ENCODE assay signal across 10 mouse cellular contexts in the genomic region with DNA sequence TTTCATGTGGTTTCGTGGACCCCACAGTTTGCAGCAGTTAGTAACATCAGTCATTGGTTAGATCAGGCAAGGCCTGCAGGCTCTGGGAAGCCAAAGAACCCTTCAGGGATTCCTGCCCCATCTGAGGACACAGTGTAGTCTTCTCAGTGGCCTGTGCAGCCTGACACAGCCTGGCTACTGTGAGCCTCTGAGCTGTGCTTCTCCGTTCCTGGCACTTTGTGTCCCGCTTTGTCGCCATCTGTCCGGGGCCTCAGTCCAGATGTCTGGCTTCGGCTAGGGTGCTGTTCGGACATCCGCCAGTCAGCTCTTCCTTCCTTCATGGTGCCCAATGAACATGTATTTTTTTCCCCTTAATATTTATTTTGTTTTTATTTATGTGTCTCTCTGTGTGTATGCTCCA.
A peak's percentile ranks its signal among the peaks of the same experiment; 100 is the strongest.
DNase-seq lines count a peak whose midpoint lies in the region; ATAC-seq and TF ChIP-seq lines count a peak whose summit lies in the region.
"Had no signal": no experiment of that assay in that cellular context is flagged by ENCODE, and none has a peak within 500 bp of the region (broad histone marks: within the 10 kb centered on the region; RNA-seq: fewer than 3 reads in every experiment).

No protein-coding gene starts in this region.

- no peak for TF ChIP-seq CTCF in left cerebral cortex, adult 2 months (IDR thresholded peaks at IDR 0.05)

- no peaks in the 10 kb centered on the region for H3K36me3 ChIP-seq in forebrain, embryonic 15.5 days
- H3K36me3 ChIP-seq in midbrain, embryonic 13.5 days = no peaks in the 10 kb centered on the region
- no peaks in the 10 kb centered on the region for H3K36me3 ChIP-seq in intestine, embryonic 16.5 days (ENCODE audit: control insufficient read depth, insufficient read depth, low read length)
- H3K36me3 ChIP-seq: heart, embryonic 13.5 days had no signal

- no peak overlapping the region for H3K4me2 ChIP-seq in forebrain, embryonic 15.5 days (replicated peaks)
- no peak overlapping the region for H3K4me2 ChIP-seq in midbrain, embryonic 13.5 days (replicated peaks)
- H3K4me2 ChIP-seq in intestine, embryonic 16.5 days (ENCODE audit: low read depth, low read length) = no peak overlapping the region
- H3K4me2 ChIP-seq: heart, embryonic 13.5 days had no signal

- WGBS in forebrain, embryonic 15.5 days = 66% methylated on average over 8 of the region's 8 CpGs
- WGBS in midbrain, embryonic 13.5 days = 73% methylated on average over 8 of the region's 8 CpGs
- 81% methylated on average over 8 of the region's 8 CpGs for WGBS in intestine, embryonic 16.5 days

- peaks cover 87% of the 10 kb centered on the region for H3K4me1 ChIP-seq in forebrain, embryonic 15.5 days
- peaks cover 76% of the 10 kb centered on the region for H3K4me1 ChIP-seq in midbrain, embryonic 13.5 days (replicated peaks)
- H3K4me1 ChIP-seq in intestine, embryonic 16.5 days (ENCODE audit: control insufficient read depth, insufficient read depth, low read length) = peaks cover 18% of the 10 kb centered on the region
- H3K4me1 ChIP-seq: megakaryocyte, embryonic 14.5 days had no signal

- H3K27ac ChIP-seq in left cerebral cortex, adult 2 months = peak overlapping the region; percentile 76; the same call in 1 of the 2 replicates
- peak overlapping the region; percentile 13; the same call in 1 of the 2 replicates for H3K27ac ChIP-seq in forebrain, embryonic 15.5 days (replicated peaks)
- H3K27ac ChIP-seq in midbrain, embryonic 13.5 days = peak overlapping the region; percentile 22; the same call in 1 of the 2 replicates
- H3K27ac ChIP-seq in intestine, embryonic 16.5 days (ENCODE audit: low read length) = no peak overlapping the region

- no peak overlapping the region for H3K9ac ChIP-seq in forebrain, embryonic 15.5 days (replicated peaks)
- peak overlapping the region; percentile 43; the same call in 1 of the 2 replicates for H3K9ac ChIP-seq in midbrain, embryonic 13.5 days (replicated peaks)
- no peak overlapping the region for H3K9ac ChIP-seq in intestine, embryonic 16.5 days (ENCODE audit: low read depth, low read length)
- H3K9ac ChIP-seq: heart, embryonic 13.5 days had no signal

- no peak for ATAC-seq in forebrain, embryonic 15.5 days (replicated peaks)
- ATAC-seq in midbrain, embryonic 13.5 days = no peak
- no peak for ATAC-seq in intestine, embryonic 16.5 days

- no peaks in the 10 kb centered on the region for H3K27me3 ChIP-seq in forebrain, embryonic 15.5 days
- H3K27me3 ChIP-seq in midbrain, embryonic 13.5 days = no peaks in the 10 kb centered on the region
- H3K27me3 ChIP-seq in intestine, embryonic 16.5 days (replicated peaks; ENCODE audit: control insufficient read depth, insufficient read depth, low read length) = no peaks in the 10 kb centered on the region
- H3K27me3 ChIP-seq: heart, embryonic 13.5 days; megakaryocyte, embryonic 14.5 days had no signal

- DNase-seq in left cerebral cortex, adult 2 months (ENCODE audit: extremely low spot score in 1 of 2, low spot score in 2 of 2) = no peak
- no peak for DNase-seq in left cerebral cortex, adult 11 months (ENCODE audit: low spot score)
- DNase-seq in cerebellum, adult 9-10 months = peak; percentile 87
- DNase-seq in frontal cortex, postnatal 25 days (ENCODE audit: low spot score in 2 of 2) = no peak
- DNase-seq in spleen, postnatal 4 days (ENCODE audit: low spot score in 2 of 2) = no peak

- H3K9me3 ChIP-seq in forebrain, embryonic 15.5 days = no peaks in the 10 kb centered on the region
- H3K9me3 ChIP-seq in midbrain, embryonic 13.5 days = no peaks in the 10 kb centered on the region
- H3K9me3 ChIP-seq in intestine, embryonic 16.5 days (ENCODE audit: control insufficient read depth, low read length) = no peaks in the 10 kb centered on the region
- H3K9me3 ChIP-seq: heart, embryonic 13.5 days; megakaryocyte, embryonic 14.5 days had no signal

- H3K4me3 ChIP-seq in left cerebral cortex, adult 2 months = no peak overlapping the region
- H3K4me3 ChIP-seq in forebrain, embryonic 15.5 days = no peak overlapping the region
- H3K4me3 ChIP-seq in midbrain, embryonic 13.5 days (replicated peaks) = no peak overlapping the region
- no peak overlapping the region for H3K4me3 ChIP-seq in intestine, embryonic 16.5 days (ENCODE audit: low read length)
- H3K4me3 ChIP-seq: heart, embryonic 13.5 days; megakaryocyte, embryonic 14.5 days had no signal

- intact Hi-C loops in left cerebral cortex, adult 2 months (cut with DNase I) = loop anchor here (2.0 kb wide), 1 partner anchor 116 kb away; the partner anchor contains the start of gene Tspan5
